Mouse (Mus musculus) neural tube, embryonic 14.5 days (tissue): ENCODE results near the gene Lrrc1. TPM values are rescaled to one million over a fixed set of nuclear protein-coding genes. Genes with fewer than 3 reads are reported as not detected.

Source experiments
- ATAC-seq: fragments of 200-750 bp; cut with Nextera tagmentation; 2 replicates; pipeline ENCODE4 v1.8.0; 2017; ENCODE audit warnings: low read depth, mild to moderate bottlenecking, moderate TSS enrichment, moderate library complexity
- H3K27ac ChIP-seq: fragments of 300-500 bp; sonication (generic); 2 replicates; pipeline ENCODE4 v1.5.1; 2014; ENCODE audit warnings: low read depth, mild to moderate bottlenecking, control low read depth, low read length, moderate library complexity, mixed read lengths
- H3K27me3 ChIP-seq: fragments of 300-500 bp; sonication (generic); 2 replicates; pipeline ENCODE4 v1.6.1; 2014; ENCODE audit warnings: low read length; ENCODE audit not compliant: control insufficient read depth, insufficient read depth
- H3K36me3 ChIP-seq: fragments of 300-500 bp; sonication (generic); 2 replicates; pipeline ENCODE4 v1.6.1; 2014; ENCODE audit warnings: low read length, mixed read lengths; ENCODE audit not compliant: control insufficient read depth, insufficient read depth
- H3K4me1 ChIP-seq: fragments of 300-500 bp; sonication (generic); 2 replicates; pipeline ENCODE4 v1.6.1; 2014; ENCODE audit warnings: low read length; ENCODE audit not compliant: control insufficient read depth, insufficient read depth
- H3K4me2 ChIP-seq: fragments of 300-500 bp; sonication (generic); 2 replicates; pipeline ENCODE4 v1.6.1; 2014; ENCODE audit warnings: mild to moderate bottlenecking, low read depth, low read length, control low read depth
- H3K4me3 ChIP-seq: fragments of 300-500 bp; sonication (generic); 2 replicates; pipeline ENCODE4 v1.5.1; 2014; ENCODE audit warnings: low read depth, low read length, control low read depth, mixed read lengths
- H3K9ac ChIP-seq: fragments of 300-500 bp; sonication (generic); replicated peaks from 2 replicates; pipeline ENCODE4 v1.6.1; 2014; ENCODE audit warnings: low read depth, mild to moderate bottlenecking, control low read depth, low read length, mixed read lengths
- H3K9me3 ChIP-seq: fragments of 300-500 bp; sonication (generic); 2 replicates; pipeline ENCODE4 v1.6.1; 2016; ENCODE audit warnings: low read length; ENCODE audit not compliant: control insufficient read depth
- WGBS: fragments of 180-500 bp; shearing (Covaris S2); extraction: QIAGEN DNeasy Blood & Tissue Kit; methylation state at CpG from one replicate; pipeline ENCODE4 v1.1.7; 2014; 5-methylcytosine and 5-hydroxymethylcytosine counted together
- polyA plus RNA-seq: library from polyadenylated mRNA; unstranded; fragments of >200 nt; fragmentation: Nextera tagmentation; extraction: Ambion mirVana; gene quantifications from 2 replicates; pipeline ENCODE4 v1.2.1, GENCODE M21; 2014

Lrrc1 gene
- polyA plus RNA-seq, 1 experiment from 2014 or later = 7.9 TPM

- Histone ChIP-seq H3K27ac (no peak overlapping the region), H3K4me3 (no peak overlapping the region), H3K4me1 (no peaks in the 10 kb centered on the region), H3K36me3 (no peaks in the 10 kb centered on the region), H3K4me2 (no peak overlapping the region), H3K9me3 (no peaks in the 10 kb centered on the region), H3K27me3 (no peaks in the 10 kb centered on the region), H3K9ac (no peak overlapping the region)
- ATAC-seq = no peak
- 87% methylated on average over 7 of the region's 7 CpGs for WGBS
Measured at GRCm38 (mm10) chr9:77516782-77517364, 27.8 kb downstream of the Lrrc1 start.

DNA sequence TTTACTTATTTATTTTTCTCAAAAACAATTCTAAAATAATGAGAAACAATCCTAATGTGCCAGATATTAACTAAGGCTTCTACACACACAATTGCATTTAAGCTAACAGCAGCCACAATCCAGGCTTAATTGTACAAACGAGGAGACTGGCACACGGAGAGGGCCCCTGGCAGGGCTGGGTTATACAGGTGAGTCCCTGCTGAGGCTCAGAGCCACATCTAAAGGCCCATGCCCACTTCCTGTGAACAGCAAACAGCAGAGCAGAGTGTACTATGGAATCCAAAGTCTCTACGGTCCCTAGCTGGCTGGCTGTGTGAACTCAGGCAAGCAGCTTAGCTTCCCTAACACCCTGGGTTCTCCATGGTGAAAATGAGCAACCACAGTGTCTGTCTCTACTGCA, 30.8 kb downstream of the Lrrc1 start:
- no peaks in the 10 kb centered on the region for H3K4me1 ChIP-seq
- no peak overlapping the region for H3K4me2 ChIP-seq
- no peaks in the 10 kb centered on the region for H3K36me3 ChIP-seq
- ATAC-seq = no peak
- no peak overlapping the region for H3K27ac ChIP-seq
- no peaks in the 10 kb centered on the region for H3K9me3 ChIP-seq
- H3K9ac ChIP-seq = no peak overlapping the region
- H3K4me3 ChIP-seq = no peak overlapping the region
- no peaks in the 10 kb centered on the region for H3K27me3 ChIP-seq
- 71% methylated on average over 3 of the region's 3 CpGs for WGBS

DNA sequence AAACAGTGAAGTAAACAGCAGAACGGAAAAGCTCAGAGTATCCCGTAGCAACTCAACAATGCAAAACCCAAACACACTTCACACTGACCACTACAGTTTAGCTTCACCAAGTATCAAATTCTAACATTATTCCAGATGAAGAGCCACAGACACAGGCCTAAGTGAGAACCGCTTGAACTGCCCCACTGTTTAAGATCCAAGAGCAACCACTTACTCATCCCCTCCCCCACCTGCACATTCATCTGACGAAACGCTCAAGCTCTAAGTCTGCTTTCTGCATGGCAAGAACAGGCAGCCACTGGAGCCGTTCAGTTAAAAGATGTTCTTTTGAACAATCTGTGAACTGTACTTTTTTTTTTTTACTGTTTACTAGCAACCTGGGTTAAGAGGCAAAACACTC, 32.5 kb downstream of the Lrrc1 start:
- Histone ChIP-seq H3K9me3 (no peaks in the 10 kb centered on the region), H3K27me3 (no peaks in the 10 kb centered on the region), H3K4me2 (no peak overlapping the region), H3K9ac (no peak overlapping the region), H3K4me3 (no peak overlapping the region), H3K4me1 (no peaks in the 10 kb centered on the region), H3K27ac (no peak overlapping the region), H3K36me3 (no peaks in the 10 kb centered on the region)
- peak; percentile 22; the same call in 1 of the 2 replicates for ATAC-seq
- WGBS = 41% methylated on average over 6 of the region's 6 CpGs

- Histone ChIP-seq H3K27me3 (no peaks in the 10 kb centered on the region), H3K4me3 (no peak overlapping the region), H3K27ac (no peak overlapping the region), H3K9ac (no peak overlapping the region), H3K36me3 (no peaks in the 10 kb centered on the region), H3K4me2 (no peak overlapping the region), H3K9me3 (no peaks in the 10 kb centered on the region), H3K4me1 (no peaks in the 10 kb centered on the region)
- 79% methylated on average over 8 of the region's 8 CpGs for WGBS
- ATAC-seq = no peak
Measured at GRCm38 (mm10) chr9:77510574-77510973, 34.1 kb downstream of the Lrrc1 start.

DNA sequence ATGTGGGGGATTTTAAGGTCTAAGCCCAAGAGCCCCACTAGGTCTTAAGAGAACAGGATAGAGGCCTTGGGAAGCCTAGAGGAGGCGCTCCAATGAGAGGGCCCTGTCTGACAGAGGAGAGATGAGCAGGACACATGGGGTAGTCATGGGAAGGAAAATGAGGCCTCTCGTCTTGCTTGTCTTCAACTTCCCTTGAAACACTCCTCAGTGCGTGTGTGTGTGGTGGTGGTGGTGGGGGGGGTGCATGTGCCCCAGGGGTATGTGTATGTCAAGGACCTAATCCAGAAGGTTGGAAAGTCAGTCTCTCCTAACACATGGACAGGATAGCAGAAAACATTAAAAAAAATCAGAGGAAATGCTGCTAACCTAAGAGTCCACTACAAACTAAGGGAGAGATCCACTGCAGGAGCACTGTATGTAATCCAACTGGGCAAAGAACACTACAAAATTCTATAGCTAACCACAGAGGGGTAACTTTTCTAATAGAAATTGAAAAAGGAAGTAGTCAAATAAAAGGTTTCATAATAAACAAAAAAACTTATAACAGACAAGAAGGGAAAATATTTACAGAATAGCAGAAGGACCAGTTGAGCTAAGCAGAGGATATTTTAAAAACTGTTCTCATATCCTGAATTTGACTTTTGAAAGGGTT, 36.8 kb downstream of the Lrrc1 start:
- no peak overlapping the region for H3K27ac ChIP-seq
- H3K4me2 ChIP-seq = no peak overlapping the region
- no peaks in the 10 kb centered on the region for H3K9me3 ChIP-seq
- H3K4me3 ChIP-seq = no peak overlapping the region
- ATAC-seq = no peak
- no peaks in the 10 kb centered on the region for H3K36me3 ChIP-seq
- WGBS = 85% methylated on average over 3 of the region's 3 CpGs
- no peak overlapping the region for H3K9ac ChIP-seq
- H3K27me3 ChIP-seq = no peaks in the 10 kb centered on the region
- H3K4me1 ChIP-seq = peaks cover 4% of the 10 kb centered on the region

GRCm38 (mm10) chr9:77502548-77503438, 41.9 kb downstream of the Lrrc1 start:
- peak; percentile 80 for ATAC-seq

DNA sequence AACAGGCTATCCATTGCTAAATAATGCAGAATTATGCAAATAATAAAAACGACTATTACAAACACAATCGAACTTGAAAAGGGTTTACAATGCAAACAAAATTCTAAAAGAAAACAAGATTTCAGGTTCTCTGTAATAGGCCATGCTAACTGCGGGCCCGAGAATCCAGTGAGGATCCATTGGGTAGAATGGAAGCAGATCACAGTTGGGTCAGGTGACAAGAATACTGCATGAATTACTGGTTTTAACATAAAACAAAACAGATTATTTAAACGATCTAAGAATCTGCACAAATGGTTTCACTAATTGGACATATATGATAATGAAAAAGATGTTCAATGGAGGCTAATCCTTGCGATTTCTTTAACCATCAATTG, 42.5 kb downstream of the Lrrc1 start:
- no peak overlapping the region for H3K27ac ChIP-seq
- H3K4me2 ChIP-seq = no peak overlapping the region
- 35% methylated on average over 6 of the region's 6 CpGs for WGBS
- H3K4me1 ChIP-seq = peaks cover 8% of the 10 kb centered on the region
- H3K27me3 ChIP-seq = no peaks in the 10 kb centered on the region
- no peaks in the 10 kb centered on the region for H3K36me3 ChIP-seq
- no peak for ATAC-seq
- H3K9ac ChIP-seq = no peak overlapping the region
- no peaks in the 10 kb centered on the region for H3K9me3 ChIP-seq
- no peak overlapping the region for H3K4me3 ChIP-seq

More at GRCm38 (mm10) chr9:77502548-77503438, 41.9 kb downstream of the Lrrc1 start:
- H3K36me3 ChIP-seq = no peaks in the 10 kb centered on the region
- peaks cover 8% of the 10 kb centered on the region for H3K4me1 ChIP-seq
- no peak overlapping the region for H3K4me3 ChIP-seq
- WGBS = 13% methylated on average over 14 of the region's 14 CpGs
- H3K27ac ChIP-seq = no peak overlapping the region
- H3K9ac ChIP-seq = no peak overlapping the region
- H3K4me2 ChIP-seq = peak overlapping the region; percentile 9; the same call in 1 of the 2 replicates
- H3K9me3 ChIP-seq = no peaks in the 10 kb centered on the region
- no peaks in the 10 kb centered on the region for H3K27me3 ChIP-seq

DNA sequence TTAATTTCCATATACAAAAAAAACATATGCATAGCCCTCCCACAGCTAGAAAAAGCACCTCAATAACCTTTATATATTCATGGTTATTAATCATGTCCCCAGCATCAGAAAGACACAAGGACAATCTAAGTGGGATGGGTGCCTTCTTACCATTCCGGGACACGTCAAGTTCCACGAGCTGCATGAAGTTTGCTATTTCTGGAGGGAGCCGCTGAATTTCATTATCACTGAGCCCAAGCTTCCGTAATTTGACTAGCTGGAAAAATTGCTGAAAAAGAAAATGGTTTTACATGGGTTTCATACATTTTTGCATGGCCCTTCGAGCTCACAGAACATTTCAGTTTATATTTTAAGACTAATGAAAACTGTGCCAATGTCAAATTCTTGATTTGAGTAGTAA, 45.6 kb downstream of the Lrrc1 start:
- no peak overlapping the region for H3K27ac ChIP-seq
- H3K4me3 ChIP-seq = no peak overlapping the region
- WGBS = 91% methylated on average over 6 of the region's 6 CpGs
- no peak for ATAC-seq
- no peaks in the 10 kb centered on the region for H3K9me3 ChIP-seq
- H3K4me2 ChIP-seq = no peak overlapping the region
- no peaks in the 10 kb centered on the region for H3K36me3 ChIP-seq
- H3K27me3 ChIP-seq = no peaks in the 10 kb centered on the region
- no peak overlapping the region for H3K9ac ChIP-seq
- peaks cover 8% of the 10 kb centered on the region for H3K4me1 ChIP-seq

DNA sequence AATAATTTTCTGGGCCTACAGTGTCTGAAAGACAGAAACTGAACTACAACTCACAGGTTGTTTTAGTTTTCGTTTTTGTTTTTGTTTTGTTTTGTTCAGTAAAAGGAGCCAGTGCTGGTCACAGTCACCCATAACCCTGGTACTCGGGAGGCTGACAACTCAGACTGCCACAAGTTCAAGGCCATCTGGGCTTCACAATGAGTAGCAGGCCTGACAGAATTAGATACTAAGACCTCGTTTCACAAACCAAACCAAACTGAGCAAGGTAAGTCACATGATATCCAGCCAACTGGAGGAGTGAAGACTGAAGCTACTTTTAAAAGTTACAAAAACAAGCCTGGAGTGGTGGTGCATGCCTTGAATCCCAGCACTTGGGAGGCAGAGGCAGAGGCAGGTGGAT, 46.3 kb downstream of the Lrrc1 start:
- Histone ChIP-seq H3K4me3 (no peak overlapping the region), H3K36me3 (no peaks in the 10 kb centered on the region), H3K9me3 (no peaks in the 10 kb centered on the region), H3K4me2 (no peak overlapping the region), H3K4me1 (peaks cover 8% of the 10 kb centered on the region), H3K9ac (no peak overlapping the region), H3K27ac (no peak overlapping the region), H3K27me3 (no peaks in the 10 kb centered on the region)
- 77% methylated on average over 3 of the region's 3 CpGs for WGBS
- ATAC-seq = no peak
